Mouse (Mus musculus) heart, postnatal 4 days (tissue): ENCODE results near the gene Prpf19. TPM values are rescaled to one million over a fixed set of nuclear protein-coding genes. Genes with fewer than 3 reads are reported as not detected.

Experiments used
- DNase-seq: peaks from one replicate; pipeline ENCODE4 v3.0.0; 2021
- total RNA-seq, 2 experiments: library from RNA; stranded (reverse); gene quantifications; 2 replicates each; pipeline ENCODE4 v1.2.3; 2021

The Prpf19 gene
- total RNA-seq, 2 experiments from 2014 or later: 214 to 232 TPM

DNA sequence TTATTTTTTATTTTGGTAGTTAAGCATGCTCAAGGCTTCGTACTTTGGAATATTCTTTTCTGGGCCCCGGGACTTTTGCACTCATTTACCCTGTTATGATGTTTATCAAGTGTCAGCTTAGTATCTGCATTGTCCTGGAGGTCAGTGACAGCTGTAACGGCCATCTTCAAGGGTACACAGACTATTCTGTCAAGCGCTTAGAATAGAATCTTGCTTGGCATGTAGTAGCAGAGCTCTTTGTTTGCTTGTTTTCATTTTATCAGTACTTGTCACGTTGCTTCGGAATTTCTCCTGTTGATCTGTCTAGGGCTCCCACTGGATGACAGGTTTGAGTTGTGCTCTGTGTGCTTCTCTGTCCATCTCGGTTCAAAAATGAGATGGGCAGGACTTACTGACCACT is 1.8 kb downstream of the Prpf19 start:
- DNase-seq: no peak

DNA sequence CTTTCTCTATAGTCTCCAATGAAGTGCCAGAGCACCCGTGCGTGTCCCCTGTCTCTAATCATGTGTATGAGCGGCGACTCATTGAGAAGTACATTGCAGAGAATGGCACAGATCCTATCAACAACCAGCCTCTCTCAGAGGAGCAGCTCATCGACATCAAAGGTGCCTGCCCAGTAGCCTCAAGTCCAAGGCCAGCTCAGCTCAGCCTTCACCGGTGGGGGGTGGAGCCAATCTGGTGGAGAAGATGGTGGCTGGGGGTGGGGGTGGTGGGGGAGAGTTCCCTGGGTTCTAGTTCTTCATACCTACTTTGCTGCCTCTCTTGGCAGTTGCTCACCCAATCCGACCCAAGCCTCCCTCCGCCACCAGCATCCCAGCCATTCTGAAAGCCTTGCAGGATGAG is 2.5 kb downstream of the Prpf19 start:
- DNase-seq: no peak

DNA sequence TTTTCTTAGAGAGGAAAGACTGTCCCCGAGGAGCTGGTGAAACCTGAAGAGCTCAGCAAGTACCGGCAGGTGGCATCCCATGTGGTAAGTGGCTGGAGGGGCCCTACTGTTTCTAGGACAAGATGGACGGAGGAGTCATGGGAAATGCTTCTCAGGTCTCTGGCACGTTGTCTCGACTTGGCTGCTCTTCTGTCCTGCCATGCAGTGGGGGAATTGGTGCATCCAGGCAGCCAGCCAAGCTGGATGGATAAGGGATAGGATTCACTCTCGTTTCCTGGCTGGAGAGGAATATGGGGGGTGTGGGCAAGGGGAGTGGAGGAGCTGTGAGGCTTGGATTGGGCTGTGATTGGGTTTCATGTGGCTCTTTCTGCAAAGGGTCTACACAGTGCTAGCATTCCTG is 5.3 kb downstream of the Prpf19 start:
- DNase-seq: peak; percentile 78

DNA sequence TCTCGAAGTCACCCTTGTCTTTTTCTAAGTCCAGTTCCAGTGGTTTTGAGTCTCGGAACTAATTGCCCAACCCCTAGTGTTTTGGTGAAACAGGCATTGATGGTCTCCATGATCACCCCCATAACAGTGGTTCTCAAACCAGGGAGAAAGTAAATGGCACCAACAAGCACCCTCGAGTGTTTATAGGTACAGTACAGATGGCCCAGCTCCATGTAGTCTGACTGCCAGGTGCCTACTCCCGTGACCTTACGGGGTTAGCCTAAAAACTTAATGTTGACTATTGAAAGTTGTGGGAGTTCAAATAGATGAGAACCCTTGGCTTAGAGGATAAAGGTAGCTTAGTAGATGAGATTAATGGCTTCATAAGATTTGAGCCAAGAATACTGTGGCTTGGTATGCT is 6.0 kb downstream of the Prpf19 start:
- DNase-seq: no peak

DNA sequence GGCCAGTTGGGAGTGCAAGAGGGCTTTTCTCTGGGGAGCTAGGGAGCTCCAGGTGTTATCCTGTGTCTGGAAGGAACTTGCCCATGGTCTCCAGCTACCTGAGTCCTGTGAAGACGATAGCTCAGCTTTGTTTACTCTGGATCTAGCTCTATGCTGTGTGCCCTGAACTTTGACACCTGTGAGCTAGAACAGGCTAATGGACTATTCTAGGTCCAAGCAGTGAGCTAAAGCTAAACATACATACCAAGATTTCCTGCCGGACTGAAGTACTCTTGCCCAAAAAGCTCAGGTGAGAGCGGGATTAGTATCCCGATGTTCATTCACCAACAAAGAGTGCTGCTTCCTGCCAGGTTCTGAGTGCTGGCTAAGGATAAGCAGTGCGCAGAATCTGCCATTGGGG is 9.5 kb downstream of the Prpf19 start:
- no peak for DNase-seq

DNA sequence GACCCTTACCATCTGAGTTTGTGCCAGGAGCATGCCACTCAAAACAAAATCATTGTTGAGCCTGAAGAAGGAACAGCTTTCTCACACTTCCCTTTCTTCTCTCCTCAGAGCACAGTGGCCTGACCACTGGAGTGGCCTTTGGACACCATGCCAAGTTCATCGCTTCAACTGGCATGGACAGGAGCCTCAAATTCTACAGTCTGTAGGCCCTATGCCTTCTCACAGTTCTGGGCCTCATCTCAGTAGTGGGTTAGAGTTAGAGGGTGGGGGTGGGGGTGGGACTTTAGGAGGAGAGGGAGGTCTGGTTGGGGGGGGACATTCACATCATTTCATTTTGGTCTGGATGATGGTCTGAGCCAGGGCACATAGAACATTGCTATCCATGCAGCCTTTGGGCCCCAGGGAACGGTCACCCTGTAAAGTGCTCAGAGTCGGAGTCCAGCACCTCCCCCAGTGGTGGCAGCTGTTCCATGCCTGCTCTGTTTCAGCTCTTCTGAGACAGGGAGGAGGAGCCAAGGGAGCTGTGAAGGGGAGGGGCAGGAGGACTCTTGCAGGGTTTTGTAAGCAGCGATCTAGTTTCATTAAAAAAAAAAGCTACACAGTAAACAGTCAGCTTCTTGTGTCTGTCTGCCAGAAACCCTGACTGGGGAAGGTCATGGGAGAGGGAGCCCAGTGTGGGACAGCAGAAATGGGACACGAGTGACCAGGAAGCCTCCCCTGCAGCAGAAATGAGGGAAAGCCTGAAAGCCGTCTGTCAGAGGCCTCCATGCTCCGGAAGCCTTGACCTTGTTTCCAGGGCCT is 10.1 kb downstream of the Prpf19 start:
- DNase-seq: peak; percentile 75

DNA sequence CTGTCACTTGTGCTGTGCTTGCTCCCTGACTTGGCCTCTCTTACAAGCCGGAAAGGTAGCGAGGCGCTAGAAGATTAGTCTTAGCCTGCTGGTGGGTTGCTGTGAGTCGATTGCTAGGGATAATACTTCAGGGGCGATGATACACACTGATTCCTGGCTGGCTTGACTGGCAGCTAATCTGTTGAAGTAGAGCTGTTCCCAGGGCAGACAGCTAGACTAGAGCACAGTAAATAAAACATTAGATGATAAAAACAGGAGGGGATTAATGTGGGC is 10.6 kb downstream of the Prpf19 start:
- DNase-seq: no peak

DNA sequence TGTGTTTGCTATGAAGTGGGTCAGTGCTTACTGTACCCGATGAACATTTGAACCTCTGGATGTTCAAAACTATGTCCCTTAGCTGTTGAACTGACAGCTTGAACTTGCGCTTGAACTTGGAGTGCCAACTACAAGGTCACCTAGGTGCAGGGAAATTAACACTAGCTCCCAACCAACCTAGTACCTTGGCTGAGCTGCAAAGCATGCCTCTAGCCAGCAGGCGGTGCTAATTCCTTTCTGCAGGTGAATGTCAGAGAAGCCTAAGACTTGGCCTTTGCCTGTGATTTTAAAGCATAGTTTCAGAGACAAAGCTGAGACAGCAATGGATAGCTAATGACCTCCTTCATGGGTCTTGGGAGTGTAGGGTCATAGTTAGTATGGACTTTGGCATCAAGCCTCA is 12.9 kb downstream of the Prpf19 start:
- peak; percentile 79 for DNase-seq

DNA sequence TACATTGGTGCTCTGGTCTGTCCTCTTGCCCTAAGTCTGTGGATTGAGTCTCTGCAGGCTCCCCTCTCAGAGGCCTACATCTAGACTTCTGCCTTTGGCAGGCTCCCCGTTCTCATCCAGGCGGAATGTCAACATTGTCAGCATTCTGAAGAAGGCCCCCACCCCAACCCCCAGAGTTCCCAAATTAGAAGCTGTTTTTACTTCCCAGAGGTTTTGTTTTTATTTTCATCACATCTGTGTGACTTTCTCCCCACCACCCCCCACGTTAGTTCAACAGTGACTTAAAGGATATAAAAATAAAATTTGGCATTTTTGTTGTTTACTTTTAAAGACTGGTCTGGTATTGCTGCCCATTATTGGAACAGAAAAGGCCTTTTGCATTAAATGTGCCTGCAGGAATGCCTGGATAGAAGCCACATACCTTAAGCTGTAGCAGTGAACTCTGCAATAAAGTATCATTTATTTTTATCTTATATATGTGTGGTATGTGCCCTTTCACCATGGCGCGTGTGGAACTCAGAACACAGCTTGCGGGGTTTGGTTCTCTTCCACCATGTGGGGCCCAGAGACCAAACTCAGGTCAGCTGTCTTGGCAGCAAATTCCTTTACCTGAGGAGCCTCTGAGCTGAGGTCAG is 14.2 kb downstream of the Prpf19 start:
- peak; percentile 54 for DNase-seq

DNA sequence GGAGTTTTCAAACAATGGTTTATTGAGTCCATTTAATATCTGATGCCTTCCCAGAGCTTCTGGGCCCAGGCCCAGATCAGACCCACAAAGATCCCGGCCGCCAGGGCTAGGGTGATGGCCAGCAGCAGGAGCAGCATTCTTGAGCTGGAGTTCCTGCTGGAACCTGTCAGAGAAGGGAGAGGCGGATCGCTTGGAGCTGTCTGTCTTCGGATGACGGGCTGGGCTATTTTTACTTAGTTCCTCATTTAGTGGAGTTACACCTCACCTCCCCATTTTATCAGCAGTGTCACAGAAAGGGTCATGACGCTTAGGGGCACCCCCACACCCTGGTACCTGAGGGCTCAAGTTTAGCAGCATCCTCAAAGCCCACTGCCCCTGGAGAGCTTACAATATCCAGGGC is 19.3 kb downstream of the Prpf19 start:
- DNase-seq: peak; percentile 42

DNA sequence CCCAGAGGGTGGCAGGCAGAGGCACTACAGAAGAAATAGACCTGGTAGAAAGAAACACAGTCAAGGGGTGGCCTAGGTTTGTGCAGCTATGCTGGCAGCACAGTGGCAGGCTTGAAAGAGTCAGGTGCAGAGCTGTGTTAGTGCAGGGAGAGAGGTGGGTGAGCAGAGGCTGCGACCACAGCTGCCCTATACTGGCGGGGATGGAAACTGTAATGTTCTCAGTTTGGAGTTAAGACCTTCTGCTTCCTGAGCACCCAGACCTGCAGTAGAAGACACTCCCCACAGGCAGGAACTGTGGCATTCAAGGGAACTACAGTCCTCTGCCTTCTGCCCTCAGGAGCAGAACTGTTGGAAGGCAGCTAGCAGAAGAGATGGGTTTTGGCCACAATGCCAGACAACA is 19.8 kb downstream of the Prpf19 start:
- DNase-seq: no peak

DNA sequence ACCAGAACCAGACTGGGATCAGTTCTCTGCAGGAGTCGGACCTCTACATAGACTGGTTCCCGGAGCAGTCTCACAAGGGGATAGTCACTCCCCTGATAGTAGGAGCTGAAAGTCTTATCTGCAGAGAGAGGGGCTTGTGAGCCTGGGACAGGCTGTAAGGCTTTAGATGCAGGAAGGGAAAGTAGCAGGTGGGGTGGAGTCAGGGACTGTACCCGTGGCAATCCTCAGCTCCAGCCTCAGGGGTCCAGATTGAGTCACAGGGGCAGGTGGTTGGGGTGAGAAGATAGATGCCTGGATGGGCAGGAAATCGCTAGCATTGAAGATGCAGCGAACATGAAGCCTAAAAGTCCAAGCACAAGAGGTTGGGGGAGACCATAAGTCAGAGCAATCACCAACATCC is 21.5 kb downstream of the Prpf19 start:
- no peak for DNase-seq

DNA sequence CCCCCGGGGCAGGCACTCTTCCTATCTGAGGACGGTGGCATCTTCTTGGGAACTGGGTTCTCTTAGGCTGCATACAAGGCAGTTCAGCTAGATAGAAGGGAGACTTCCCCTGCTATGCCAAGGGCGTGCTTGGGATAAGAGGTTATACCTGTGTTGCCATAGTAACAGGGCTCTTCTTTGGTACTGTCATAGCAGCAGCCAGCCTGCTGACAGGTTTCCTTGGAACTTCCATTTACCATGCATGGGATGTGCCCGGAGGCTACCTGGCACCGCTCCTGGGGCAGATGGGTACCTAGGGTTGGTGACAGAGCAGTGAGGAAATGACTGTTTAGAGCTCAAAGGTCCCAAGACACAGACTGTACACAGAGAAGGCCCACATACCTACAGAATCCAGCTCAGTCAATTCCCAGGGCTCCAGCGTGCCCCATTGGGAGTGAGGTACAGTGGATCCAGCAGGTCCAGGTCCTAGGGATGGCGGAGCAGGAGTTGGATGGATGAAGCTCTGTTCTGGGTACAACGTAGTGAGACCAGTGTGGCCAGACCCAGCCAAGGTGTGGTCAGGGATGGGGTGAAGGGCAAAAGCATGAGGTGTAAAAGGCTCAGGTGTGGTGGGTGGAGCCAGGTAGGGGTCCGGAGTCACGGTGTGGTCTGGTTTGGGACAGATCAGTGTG is 23.4 kb downstream of the Prpf19 start:
- DNase-seq: no peak

DNA sequence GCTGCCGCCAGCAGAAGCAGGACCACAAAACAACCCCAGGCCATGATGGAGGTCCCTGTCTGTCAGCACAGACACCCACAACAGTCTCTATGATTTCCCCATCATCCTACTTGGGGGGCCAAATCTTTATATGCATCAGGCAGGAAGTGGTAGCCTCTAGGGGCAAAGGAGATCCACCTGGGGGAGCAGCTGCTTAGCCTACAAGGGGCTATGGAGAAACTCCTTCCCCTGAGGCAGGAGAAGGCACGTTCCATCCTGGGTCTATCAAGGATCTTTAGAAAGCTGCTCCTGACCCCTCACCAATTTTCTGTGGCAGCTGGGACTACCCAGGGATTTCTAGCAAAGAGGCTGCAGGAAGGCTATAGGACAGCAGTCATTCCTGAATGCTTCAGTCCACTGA is 25.5 kb downstream of the Prpf19 start, which contains the start of gene Zp1:
Gene Zp1, minus strand, starts transcription at position 101 of the 400 bp plus-strand sequence.
- no peak for DNase-seq

DNA sequence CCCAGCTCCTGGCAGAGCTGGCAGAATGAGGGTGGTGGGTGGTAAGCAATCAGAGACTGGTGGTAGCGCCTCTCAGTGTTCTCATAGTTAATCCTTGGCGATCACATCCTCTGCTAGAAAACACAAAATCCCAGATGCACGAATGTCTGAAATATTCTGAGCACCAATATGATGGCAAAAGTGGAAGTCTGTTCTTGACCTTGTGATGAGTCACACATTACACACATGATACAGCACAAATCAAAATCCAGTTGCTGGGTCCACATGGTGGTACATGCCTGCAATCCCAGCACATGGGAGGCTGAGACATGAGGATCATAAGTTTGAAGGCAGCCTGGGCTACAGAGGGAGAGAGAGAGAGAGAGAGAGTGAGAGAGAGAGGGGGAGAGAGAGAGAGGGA is 26.0 kb downstream of the Prpf19 start:
- no peak for DNase-seq

DNA sequence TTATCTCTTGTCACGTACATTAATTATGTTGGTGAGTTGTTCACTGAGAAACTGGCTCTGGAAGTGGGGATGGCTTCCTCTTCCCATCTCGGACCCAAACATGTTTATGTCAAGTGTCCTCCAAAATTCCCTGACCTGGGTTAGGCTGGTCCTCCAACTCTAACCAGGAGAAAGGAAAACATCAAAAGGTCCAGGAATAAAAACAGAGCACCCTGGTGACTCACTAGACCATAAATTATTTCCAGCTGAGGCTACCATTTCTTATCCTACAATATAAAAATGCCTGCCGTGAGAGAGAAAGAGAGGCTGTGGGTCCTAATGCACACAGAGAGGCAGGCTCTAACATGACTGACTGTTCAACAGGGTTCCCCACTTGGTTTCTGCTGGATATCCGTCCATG is 29.2 kb downstream of the Prpf19 start:
- no peak for DNase-seq

DNA sequence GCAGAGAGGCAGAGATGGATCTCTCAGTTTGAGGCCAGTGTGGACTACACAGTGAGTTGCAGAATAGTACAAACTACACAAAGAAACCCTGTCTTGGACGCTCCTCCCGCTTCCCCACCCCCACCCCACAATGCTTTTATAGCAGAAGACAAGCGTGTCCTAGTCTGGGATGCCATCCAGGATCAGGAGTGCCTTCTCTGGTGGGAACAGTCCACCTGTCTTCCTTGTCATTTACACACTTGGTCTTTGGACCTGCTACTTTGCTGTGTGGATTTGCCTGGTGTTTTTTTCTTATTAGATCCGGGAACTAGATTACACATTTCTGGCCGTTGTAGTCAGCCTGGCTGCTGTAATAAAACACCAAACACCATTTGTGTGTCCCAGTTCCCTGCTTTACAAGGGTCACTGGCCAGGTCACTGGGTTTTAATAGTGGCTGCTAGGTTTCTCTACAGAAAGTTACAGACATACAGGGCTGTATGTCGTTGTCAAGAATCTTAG is 31.1 kb downstream of the Prpf19 start:
- DNase-seq: no peak

DNA sequence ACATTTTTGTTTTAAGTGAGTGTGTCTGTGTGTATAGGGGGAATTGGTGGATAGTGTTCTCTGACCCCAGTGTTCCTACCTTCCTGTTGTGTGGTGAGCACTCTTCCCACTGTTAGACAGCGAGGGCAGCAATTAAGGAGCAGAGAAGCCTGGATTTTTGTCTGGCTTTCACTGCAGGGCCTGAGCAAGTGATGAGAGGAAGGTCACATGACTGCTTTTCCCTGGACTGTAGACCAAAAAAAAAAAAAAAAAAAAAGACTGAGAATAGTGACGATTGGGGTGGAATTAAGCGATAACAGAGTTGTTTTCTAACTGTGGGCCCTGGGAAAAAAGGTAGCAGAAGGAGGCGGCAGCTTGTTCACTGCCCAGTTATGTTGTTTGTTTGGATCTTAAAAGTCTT is 31.6 kb downstream of the Prpf19 start:
- DNase-seq: no peak

DNA sequence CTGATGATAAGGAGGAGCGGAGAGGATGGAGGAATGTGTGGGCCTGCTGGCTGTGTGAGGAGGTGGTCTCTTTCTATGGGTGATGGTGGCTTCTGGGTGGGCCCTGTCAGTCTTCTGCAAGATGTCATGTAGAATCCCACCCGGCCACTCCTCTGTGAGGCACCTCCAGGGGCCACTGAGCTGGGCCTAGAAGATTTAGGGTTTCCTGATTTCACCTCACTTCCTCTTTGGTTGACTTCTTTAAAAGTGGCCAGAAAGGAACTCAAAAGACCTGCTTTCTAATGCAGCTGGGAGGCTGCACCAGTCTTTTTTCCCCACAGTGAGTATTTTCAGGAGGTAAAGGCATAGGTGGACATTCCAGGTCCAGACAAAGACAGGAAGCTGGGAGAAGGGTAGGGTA is 35.6 kb downstream of the Prpf19 start:
- DNase-seq: no peak

DNA sequence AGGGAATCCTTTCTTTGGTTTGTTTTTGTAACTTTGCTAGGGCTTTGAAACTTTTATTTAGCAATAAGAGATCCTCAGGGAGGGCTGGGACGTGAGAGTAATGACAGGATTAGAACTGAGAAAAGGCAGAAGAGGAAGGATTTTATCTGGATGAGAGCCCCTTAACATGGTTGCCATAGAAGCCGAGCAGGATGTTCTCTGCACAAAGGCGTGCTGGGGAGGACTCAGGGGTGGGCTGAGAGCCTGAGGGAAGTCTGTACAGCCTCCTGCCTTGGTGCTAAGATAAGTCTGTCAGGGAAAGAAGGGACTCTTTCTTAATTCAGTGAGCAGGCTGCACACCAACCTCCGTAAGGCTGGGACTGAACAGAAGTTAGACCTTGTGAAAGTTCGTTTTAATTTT is 40.0 kb downstream of the Prpf19 start:
- no peak for DNase-seq

DNA sequence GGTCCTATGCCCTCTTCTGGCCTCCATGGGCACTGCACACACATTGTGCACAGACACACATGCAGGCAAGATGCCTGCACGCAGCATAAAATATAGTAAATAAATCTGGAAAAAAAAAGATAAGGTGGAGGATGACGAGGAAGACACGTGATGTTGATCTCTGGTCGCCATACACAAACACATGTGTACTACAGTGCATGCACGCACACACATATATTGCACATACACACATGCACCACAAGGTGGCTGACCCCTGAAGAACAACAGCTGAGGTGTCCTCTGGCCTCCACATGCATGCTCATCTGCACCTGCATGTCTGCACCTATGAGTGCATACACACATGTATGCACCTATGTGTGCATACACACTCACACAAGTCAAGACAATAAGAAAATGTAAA is 41.0 kb downstream of the Prpf19 start:
- no peak for DNase-seq

DNA sequence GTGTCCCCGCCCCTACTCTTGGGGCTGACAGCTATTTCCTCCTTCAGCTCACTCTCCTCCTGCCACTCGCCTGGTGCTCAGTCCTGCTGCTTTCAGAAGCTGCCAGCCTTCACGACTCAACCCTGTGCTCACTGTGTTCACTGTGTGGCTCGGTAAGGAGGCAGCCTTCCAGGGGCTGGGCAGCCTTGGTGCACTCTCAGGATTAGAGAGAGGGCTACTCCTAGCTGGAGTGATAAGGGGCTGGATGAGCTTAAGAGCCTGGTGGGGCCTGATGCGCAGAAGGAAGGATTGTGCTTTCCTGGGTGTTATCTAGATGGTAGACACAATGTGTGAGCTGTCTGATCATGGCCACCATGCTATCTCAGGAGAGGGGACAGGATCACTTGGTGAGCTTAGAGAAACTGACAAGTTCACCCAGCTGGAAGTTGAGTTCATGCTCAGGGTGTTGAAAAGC is 42.1 kb downstream of the Prpf19 start, which contains the start of gene Ptgdr2:
Gene Ptgdr2, plus strand, starts transcription at position 51 of the 454 bp plus-strand sequence.
- no peak for DNase-seq

DNA sequence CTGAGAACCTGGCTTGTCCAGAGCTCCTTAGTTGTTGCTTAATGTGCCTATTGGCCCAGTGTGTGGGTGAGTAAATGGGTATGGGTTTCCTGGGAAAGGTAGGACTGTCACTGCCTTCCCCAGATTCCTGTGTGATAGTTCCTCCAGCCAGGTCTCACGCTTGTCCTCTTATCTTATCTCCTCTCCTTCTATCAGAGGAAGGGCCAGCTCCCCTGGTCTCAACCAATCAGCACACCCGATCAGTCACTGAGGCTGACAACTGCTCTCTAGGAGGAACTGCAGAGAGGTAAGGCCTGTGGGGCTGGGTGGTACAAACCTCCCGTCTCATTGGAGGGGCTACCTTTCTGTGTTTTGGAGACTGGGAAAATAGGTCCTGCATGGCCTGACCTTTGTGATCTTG is 43.7 kb downstream of the Prpf19 start:
- DNase-seq: no peak
